Mouse (Mus musculus) ovary, postnatal 14 days (tissue): ENCODE results near the gene Ap3d1.

ENCODE experiments used
- DNase-seq: peaks from one replicate; pipeline ENCODE4 v3.0.0; 2022; ENCODE audit warnings: low spot score

Ap3d1 gene

GRCm38 (mm10) chr10:80680260-80680696 is 61.8 kb downstream of the Ap3d1 start:
- DNase-seq: no peak

- DNase-seq: no peak
These were observed 62.4 kb downstream of the Ap3d1 start for GRCm38 (mm10) chr10:80679556-80680259.

GRCm38 (mm10) chr10:80678601-80679377 is 63.3 kb downstream of the Ap3d1 start:
- no peak for DNase-seq

DNA sequence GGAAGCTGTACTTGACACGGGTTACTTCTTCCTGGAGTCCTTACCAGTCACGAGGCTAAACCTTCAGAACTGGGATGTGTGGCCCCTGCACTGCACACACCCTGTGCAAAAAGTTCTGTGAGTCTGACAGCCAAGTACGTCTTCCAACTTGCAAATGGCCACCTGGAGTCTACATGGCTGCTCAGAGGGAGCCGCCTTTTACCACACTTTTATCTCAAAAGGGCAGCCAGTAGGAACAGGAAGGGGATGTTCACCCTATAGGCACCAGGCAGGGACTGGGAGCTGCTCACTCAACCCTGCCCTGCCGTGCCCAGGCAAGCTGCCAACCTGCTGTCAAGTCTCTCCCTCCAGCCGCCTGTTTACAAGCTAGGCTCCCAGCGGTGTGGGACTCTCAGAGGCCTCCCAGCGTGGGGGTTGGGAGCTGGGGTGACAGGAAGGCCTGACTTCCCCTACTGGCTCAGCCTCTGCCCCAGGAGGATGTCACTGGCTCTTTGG is 64.1 kb downstream of the Ap3d1 start, which contains the start of gene Mknk2:
Gene Mknk2, minus strand, starts transcription at position 171 of the 495 bp plus-strand sequence.
- peak; percentile 85 for DNase-seq

DNA sequence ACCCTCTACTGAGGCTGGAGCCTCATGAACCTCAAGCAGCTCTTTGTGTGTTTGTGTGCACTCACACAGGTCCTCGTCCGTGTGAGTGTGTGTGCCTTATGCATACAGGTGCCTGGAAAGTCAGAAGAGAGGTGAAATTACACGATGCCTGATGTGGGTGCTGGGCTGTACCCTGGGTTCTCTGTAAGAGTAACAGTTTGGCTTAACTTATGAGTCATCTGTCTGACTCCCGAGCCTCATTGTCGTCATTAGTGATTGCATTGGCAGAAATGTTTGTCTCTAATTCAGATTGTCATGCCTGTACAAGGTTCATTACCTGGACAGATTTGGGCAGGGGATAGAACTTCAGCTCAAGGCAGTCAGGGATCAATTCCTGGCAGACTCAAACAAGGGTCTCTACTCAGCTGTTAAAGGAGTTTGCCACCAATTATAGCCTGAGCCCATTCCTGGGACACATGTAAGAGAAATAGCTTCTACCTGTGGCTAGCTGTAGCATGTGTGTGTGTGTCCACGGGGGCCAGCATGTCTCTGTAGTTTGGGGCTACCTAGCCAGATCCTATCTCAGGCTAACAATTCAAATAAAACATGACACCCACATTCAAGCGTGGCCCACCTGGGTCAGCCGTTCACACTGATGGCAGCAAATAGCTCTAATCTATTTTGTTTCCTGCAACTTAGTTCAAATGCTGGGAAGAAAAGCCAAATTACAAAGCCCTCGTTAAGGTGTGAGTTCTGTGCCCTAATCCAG is 64.8 kb downstream of the Ap3d1 start:
- no peak for DNase-seq

DNA sequence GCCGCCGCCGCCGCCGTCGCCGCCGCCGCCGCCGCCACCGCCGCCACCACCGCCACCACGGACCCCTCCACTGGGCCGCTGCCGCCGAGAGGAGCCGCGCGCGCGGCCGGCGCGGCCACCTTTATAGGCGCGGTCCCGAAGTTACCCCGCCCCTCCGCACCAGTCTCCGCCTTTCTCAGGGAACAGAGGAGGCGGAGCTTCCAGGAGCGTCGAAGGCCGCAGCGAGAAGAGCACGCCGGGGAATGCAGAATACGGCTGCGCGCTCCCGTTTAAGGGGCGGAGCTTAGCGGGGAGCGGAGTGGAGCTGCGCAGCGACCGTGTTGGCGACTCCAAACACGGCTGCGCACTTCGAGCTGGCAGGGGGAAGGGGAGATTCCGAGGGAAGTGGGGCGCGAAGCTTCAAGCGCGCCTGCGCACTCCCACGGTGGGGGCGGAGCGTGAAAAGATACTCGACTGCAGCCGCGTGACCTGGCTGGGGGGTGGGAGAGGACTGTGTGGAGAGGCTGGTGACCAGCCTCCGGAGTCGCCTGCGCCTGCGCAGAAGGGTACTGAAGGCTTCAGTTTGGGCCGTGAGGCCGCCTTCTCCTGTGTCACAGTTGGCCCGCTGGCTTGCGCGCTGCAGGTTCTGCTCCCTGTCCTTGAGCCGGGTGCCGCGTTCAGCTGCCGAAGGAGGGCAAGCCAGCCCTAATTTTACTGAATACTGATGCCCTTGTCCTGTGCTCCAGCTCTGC is 65.7 kb downstream of the Ap3d1 start:
- DNase-seq: peak; percentile 98

- DNase-seq: no peak
These were observed 66.5 kb downstream of the Ap3d1 start for GRCm38 (mm10) chr10:80675405-80676197.

GRCm38 (mm10) chr10:80674851-80675404 is 67.1 kb downstream of the Ap3d1 start:
- no peak for DNase-seq

- DNase-seq: no peak
These were observed 67.8 kb downstream of the Ap3d1 start for GRCm38 (mm10) chr10:80674161-80674711.

GRCm38 (mm10) chr10:80673690-80674089 is 68.4 kb downstream of the Ap3d1 start:
- DNase-seq: no peak

DNA sequence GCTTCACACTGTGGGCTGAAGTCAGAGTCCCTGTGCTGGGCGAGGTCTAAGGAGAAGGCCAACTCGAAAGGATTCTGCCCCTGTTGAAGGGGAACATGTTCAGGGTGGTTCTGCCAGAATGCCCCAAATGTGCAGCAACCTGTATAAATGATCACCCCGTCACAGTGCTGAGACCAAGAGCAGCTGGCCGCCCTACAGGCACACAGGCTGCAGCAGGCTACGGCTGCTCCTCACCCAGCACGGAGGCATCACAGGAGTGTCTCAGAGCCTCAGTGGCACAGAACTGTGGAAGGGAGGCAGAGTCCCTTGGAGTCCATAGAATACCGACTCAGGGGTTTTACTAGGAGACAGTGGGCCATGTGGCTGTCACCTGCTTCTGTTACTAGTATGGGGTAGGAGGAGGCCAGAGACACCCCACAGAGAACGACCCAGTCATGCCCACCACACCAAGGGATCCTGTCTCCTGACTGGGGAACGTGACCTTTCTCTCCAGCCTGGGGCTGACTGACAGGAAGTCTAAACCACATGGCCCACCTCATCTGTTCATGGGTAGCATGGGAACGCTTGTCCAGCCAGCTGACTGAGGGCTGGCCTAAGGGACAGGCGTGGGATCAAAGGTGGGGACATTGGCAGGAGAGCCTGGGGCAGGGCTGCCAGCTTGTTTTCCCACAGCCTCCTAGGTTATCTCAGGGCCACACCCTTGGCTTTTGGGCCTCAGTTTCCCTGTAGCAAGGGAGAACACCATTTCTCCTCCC is 70.0 kb downstream of the Ap3d1 start:
- no peak for DNase-seq

GRCm38 (mm10) chr10:80671251-80671650 is 70.8 kb downstream of the Ap3d1 start:
- DNase-seq: no peak

DNA sequence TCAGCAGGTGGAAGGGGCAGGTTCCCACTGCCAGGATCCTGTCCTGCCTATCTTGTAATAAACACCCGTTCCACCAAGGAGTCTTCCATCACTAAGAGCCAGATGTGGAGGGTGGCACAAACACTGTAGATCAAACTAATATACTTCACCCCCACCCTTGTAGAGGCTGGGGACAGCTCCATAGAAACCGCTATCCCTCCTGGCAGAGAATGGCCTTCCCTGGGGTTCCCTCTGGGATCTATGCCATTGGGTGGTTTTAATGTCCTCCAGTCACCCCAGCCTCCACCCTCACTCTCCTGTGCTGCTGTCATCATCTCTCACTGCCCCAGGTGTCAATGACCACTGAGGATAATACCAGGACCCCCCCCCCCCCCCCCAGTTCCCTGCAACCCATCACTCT is 71.5 kb downstream of the Ap3d1 start:
- DNase-seq: no peak

GRCm38 (mm10) chr10:80669737-80670485 is 72.2 kb downstream of the Ap3d1 start:
- peak; percentile 65 for DNase-seq

DNA sequence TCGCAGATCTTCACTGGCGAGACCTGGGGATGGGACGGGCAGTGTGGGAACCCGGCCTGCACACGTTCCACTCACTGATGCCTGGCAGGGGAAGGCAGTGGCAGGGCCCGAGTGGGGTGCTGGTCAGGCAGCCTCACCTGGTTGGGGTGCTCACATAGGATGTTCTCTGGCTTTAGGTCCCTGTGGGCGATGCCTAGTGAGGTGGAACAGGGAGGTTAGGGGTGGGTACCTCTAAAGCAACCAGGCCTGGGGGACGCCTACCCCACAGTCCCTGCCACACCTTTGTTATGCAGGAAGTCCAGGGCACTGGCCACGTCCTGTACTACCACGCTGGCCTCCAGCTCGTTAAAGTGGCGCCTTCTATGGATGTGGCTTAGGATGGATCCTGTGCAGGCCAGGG is 73.0 kb downstream of the Ap3d1 start:
- DNase-seq: no peak

- DNase-seq: no peak
These were observed 73.5 kb downstream of the Ap3d1 start for GRCm38 (mm10) chr10:80668614-80669013.

DNA sequence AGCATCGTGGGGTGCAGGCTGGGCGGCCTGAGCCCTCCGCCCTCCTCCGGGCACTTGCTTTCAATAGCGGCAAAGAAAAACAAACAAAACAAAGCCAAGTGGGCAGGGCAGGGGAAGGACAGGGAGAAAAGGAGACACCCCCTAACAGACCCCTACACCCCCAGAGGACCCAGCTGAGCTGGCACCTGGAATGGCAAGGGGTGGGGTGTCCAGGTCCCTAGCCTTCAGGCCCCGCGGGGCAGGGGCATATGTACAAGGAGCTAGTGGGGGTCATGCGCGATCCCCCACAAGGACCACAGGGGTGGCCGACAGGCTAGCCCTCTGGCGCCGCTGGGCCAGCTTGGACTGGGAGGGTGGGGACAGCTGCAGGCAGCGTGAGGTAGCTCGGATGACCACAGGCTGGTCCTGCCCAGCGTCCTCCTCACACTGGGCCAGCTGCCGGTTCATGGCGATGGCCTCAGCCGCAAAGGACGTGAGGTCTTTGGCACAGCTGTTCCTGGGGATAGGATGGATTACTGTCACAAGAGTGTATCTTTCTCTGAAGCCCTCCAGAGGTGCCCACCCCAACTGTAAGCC is 75.1 kb downstream of the Ap3d1 start:
- DNase-seq: no peak

GRCm38 (mm10) chr10:80665981-80666733 is 75.9 kb downstream of the Ap3d1 start:
- DNase-seq: no peak
